ENCODE assay signal across 26 mouse cellular contexts in genomic region chr17:45811632-45812221, GRCm38 (mm10).
DNase-seq lines count a peak whose midpoint lies in the region; ATAC-seq and TF ChIP-seq lines count a peak whose summit lies in the region.
"Had no signal": no experiment of that assay in that cellular context is flagged by ENCODE, and none has a peak within 500 bp of the region (broad histone marks: within the 10 kb centered on the region; RNA-seq: fewer than 3 reads in every experiment).

No protein-coding gene starts in this region.

- no peak overlapping the region for H3K27ac ChIP-seq in heart, embryonic 10.5 days
- H3K27ac ChIP-seq in heart, embryonic 13.5 days (replicated peaks) = peak overlapping the region; percentile 74
- H3K27ac ChIP-seq in heart, embryonic 16.5 days (ENCODE audit: low read length) = peak overlapping the region; percentile 80
- H3K27ac ChIP-seq: embryonic facial prominence, embryonic 10.5 days; embryonic facial prominence, embryonic 15.5 days; forebrain, embryonic 13.5 days; hindbrain, embryonic 12.5 days; hindbrain, postnatal 0 days; intestine, embryonic 15.5 days; limb, embryonic 10.5 days; limb, embryonic 15.5 days; liver, embryonic 13.5 days; midbrain, embryonic 12.5 days; neural tube, embryonic 15.5 days had no signal

- no peak for ATAC-seq in heart, embryonic 13.5 days (ENCODE audit: extremely low read depth, insufficient number of reproducible peaks, low FRiP score, low TSS enrichment)
- no peak for ATAC-seq in heart, embryonic 16.5 days (replicated peaks; ENCODE audit: extremely low read depth, insufficient read depth, low FRiP score)
- ATAC-seq: forebrain, embryonic 13.5 days; hindbrain, postnatal 0 days; intestine, embryonic 15.5 days; lung, postnatal 0 days had no signal

- no peaks in the 10 kb centered on the region for H3K79me2 ChIP-seq in myocyte (ENCODE audit: control insufficient read depth, insufficient read depth)

- H3K4me3 ChIP-seq in heart, embryonic 10.5 days = no peak overlapping the region
- no peak overlapping the region for H3K4me3 ChIP-seq in heart, embryonic 13.5 days
- H3K4me3 ChIP-seq in heart, embryonic 16.5 days (ENCODE audit: low read length) = no peak overlapping the region
- no peak overlapping the region for H3K4me3 ChIP-seq in myocyte
- H3K4me3 ChIP-seq: embryonic facial prominence, embryonic 10.5 days; embryonic facial prominence, embryonic 15.5 days; forebrain, embryonic 13.5 days; hindbrain, embryonic 12.5 days; intestine, embryonic 15.5 days; limb, embryonic 10.5 days; limb, embryonic 15.5 days; liver, embryonic 13.5 days; megakaryocyte, embryonic 14.5 days; midbrain, embryonic 12.5 days; neural tube, embryonic 15.5 days had no signal

- no peaks in the 10 kb centered on the region for H3K9me3 ChIP-seq in heart, embryonic 10.5 days
- H3K9me3 ChIP-seq in heart, embryonic 13.5 days = no peaks in the 10 kb centered on the region
- H3K9me3 ChIP-seq in heart, embryonic 16.5 days (replicated peaks; ENCODE audit: control insufficient read depth, low read length) = no peaks in the 10 kb centered on the region
- H3K9me3 ChIP-seq: embryonic facial prominence, embryonic 10.5 days; embryonic facial prominence, embryonic 15.5 days; forebrain, embryonic 13.5 days; hindbrain, embryonic 12.5 days; intestine, embryonic 15.5 days; limb, embryonic 10.5 days; limb, embryonic 15.5 days; liver, embryonic 13.5 days; midbrain, embryonic 12.5 days; neural tube, embryonic 15.5 days had no signal

- H3ac ChIP-seq in myocyte (ENCODE audit: control insufficient read depth, insufficient read length) = no peak overlapping the region

- H3K4me1 ChIP-seq in heart, embryonic 10.5 days = peaks cover 51% of the 10 kb centered on the region
- H3K4me1 ChIP-seq in heart, embryonic 13.5 days = peaks cover 53% of the 10 kb centered on the region
- H3K4me1 ChIP-seq in heart, embryonic 16.5 days (ENCODE audit: control insufficient read depth, insufficient read depth, low read length) = peaks cover 25% of the 10 kb centered on the region
- H3K4me1 ChIP-seq: liver, embryonic 13.5 days had no signal

- no peak overlapping the region for H3K4me2 ChIP-seq in heart, embryonic 13.5 days
- H3K4me2 ChIP-seq in heart, embryonic 16.5 days (ENCODE audit: low read depth, low read length) = no peak overlapping the region
- peak overlapping the region; percentile 34 for H3K4me2 ChIP-seq in myocyte (ENCODE audit: low read depth)
- H3K4me2 ChIP-seq: embryonic facial prominence, embryonic 15.5 days; forebrain, embryonic 13.5 days; hindbrain, embryonic 12.5 days; intestine, embryonic 15.5 days; limb, embryonic 15.5 days; liver, embryonic 13.5 days; midbrain, embryonic 12.5 days; neural tube, embryonic 15.5 days had no signal

- H3K9ac ChIP-seq in heart, embryonic 13.5 days = peak overlapping the region; percentile 47; the same call in 1 of the 2 replicates
- no peak overlapping the region for H3K9ac ChIP-seq in heart, embryonic 16.5 days (ENCODE audit: low read length)
- H3K9ac ChIP-seq: embryonic facial prominence, embryonic 15.5 days; forebrain, embryonic 13.5 days; hindbrain, embryonic 12.5 days; intestine, embryonic 15.5 days; limb, embryonic 15.5 days; liver, embryonic 13.5 days; midbrain, embryonic 12.5 days; neural tube, embryonic 15.5 days had no signal

- H3K36me3 ChIP-seq in heart, embryonic 10.5 days = no peaks in the 10 kb centered on the region
- no peaks in the 10 kb centered on the region for H3K36me3 ChIP-seq in heart, embryonic 13.5 days
- H3K36me3 ChIP-seq in heart, embryonic 16.5 days (ENCODE audit: control insufficient read depth, insufficient read depth) = no peaks in the 10 kb centered on the region
- H3K36me3 ChIP-seq in myocyte (ENCODE audit: control insufficient read depth, insufficient read depth) = no peaks in the 10 kb centered on the region
- H3K36me3 ChIP-seq: embryonic facial prominence, embryonic 10.5 days; embryonic facial prominence, embryonic 15.5 days; hindbrain, embryonic 12.5 days; intestine, embryonic 15.5 days; limb, embryonic 10.5 days; limb, embryonic 15.5 days; liver, embryonic 13.5 days; midbrain, embryonic 12.5 days; neural tube, embryonic 15.5 days had no signal

- H3K27me3 ChIP-seq in heart, embryonic 10.5 days (ENCODE audit: insufficient read depth, poor library complexity, severe bottlenecking) = peaks cover 66% of the 10 kb centered on the region
- peaks cover 78% of the 10 kb centered on the region for H3K27me3 ChIP-seq in heart, embryonic 13.5 days (replicated peaks)
- peaks cover 6% of the 10 kb centered on the region for H3K27me3 ChIP-seq in heart, embryonic 16.5 days (ENCODE audit: control insufficient read depth, insufficient read depth, low read length)
- no peaks in the 10 kb centered on the region for H3K27me3 ChIP-seq in myocyte (ENCODE audit: control insufficient read depth, insufficient read depth, insufficient read length)
- H3K27me3 ChIP-seq: embryonic facial prominence, embryonic 15.5 days; forebrain, embryonic 13.5 days; intestine, embryonic 15.5 days; limb, embryonic 15.5 days had no signal

- peak; percentile 39 to 47 for DNase-seq in heart, adult 18-20 months
- DNase-seq in heart, embryonic 10.5 days (ENCODE audit: low spot score) = no peak
- DNase-seq in right cerebral cortex, postnatal 14 days = no peak
- DNase-seq in kidney, adult 11 months = no peak
- DNase-seq: B cell, adult 2 months; layer of hippocampus, adult 9-11 months; liver, embryonic 13.5 days; lung, adult 18-20 months; lung, postnatal 4 days; thymus, adult 2 months; thymus, postnatal 36 days had no signal

- no peak for TF ChIP-seq POLR2A in myocyte (IDR thresholded peaks at IDR 0.05; ENCODE audit: insufficient read length, low read depth)

- 79% methylated on average over 11 of the region's 11 CpGs for WGBS in heart, embryonic 10.5 days
- WGBS in heart, embryonic 13.5 days = 68% methylated on average over 11 of the region's 11 CpGs
- 72% methylated on average over 11 of the region's 11 CpGs for WGBS in heart, embryonic 16.5 days

TF ChIP-seq in myocyte, 11 proteins besides CTCF, POLR2A, EP300 and RAD21:
- peak in 1 of 3 experiments; percentile 9 for TF ChIP-seq MYOG (IDR thresholded peaks at IDR 0.05; ENCODE audit: control insufficient read depth in 1 of 3, insufficient read depth in 1 of 3, insufficient read length in 2 of 3, low read depth in 2 of 3)
- TF ChIP-seq USF1 (IDR thresholded peaks at IDR 0.05; ENCODE audit: low read depth) = no peak
- TF ChIP-seq MYOD1 (IDR thresholded peaks at IDR 0.05; ENCODE audit: control insufficient read depth in 1 of 3, insufficient read length in 2 of 3, low read depth in 2 of 3) = peak in 1 of 3 experiments; percentile 57
TF ChIP-seq in myocyte: peak in this region for 2.

Comparison
In these comparisons a context has a peak if more than half of its experiments do, and no peak if none do; other contexts are left out.
1. DNase-seq: peak in heart, adult 18-20 months (2 of 2); none in heart, embryonic 10.5 days (single experiment), right cerebral cortex, postnatal 14 days (single experiment) and kidney, adult 11 months (single experiment).